Mouse (Mus musculus) midbrain, embryonic 10.5 days (tissue): ENCODE data around the gene H2al1h. TPM values are rescaled to one million over a fixed set of nuclear protein-coding genes. Genes with fewer than 3 reads are reported as not detected.
"Not testable (repeated sequence)": the region's sequence is repeated elsewhere in the genome, so short reads cannot be mapped to it uniquely, and the experiment has no call there.

ENCODE experiments used
- DNase-seq: peaks from one replicate; pipeline ENCODE4 v3.0.0-alpha.2; 2017; ENCODE audit warnings: low spot score
- H3K27ac ChIP-seq: fragments of 300-500 bp; sonication (generic); replicated peaks from 2 replicates; pipeline ENCODE4 v1.5.1; 2016; ENCODE audit warnings: mild to moderate bottlenecking
- H3K27me3 ChIP-seq: fragments of 300-500 bp; sonication (generic); 2 replicates; pipeline ENCODE4 v1.6.1; 2016; ENCODE audit warnings: low read depth, mild to moderate bottlenecking; ENCODE audit not compliant: poor library complexity, severe bottlenecking
- H3K36me3 ChIP-seq: fragments of 300-500 bp; sonication (generic); 2 replicates; pipeline ENCODE4 v1.6.1; 2016; ENCODE audit warnings: mild to moderate bottlenecking, moderate library complexity
- H3K4me1 ChIP-seq: fragments of 300-500 bp; sonication (generic); 2 replicates; pipeline ENCODE4 v1.6.1; 2016
- H3K4me3 ChIP-seq: fragments of 300-500 bp; sonication (generic); 2 replicates; pipeline ENCODE4 v1.5.1; 2016; ENCODE audit warnings: mild to moderate bottlenecking, moderate library complexity
- H3K9me3 ChIP-seq: fragments of 300-500 bp; sonication (generic); replicated peaks from 2 replicates; pipeline ENCODE4 v1.6.1; 2016; ENCODE audit warnings: mild to moderate bottlenecking
- WGBS: fragments of 180-500 bp; shearing (Covaris S2); methylation state at CpG from one replicate; pipeline ENCODE4 v1.1.7; 2016; 5-methylcytosine and 5-hydroxymethylcytosine counted together
- polyA plus RNA-seq: library from polyadenylated mRNA; unstranded; fragments of >200 nt; fragmentation: Nextera tagmentation; extraction: Ambion mirVana; gene quantifications from 2 replicates; pipeline ENCODE4 v1.2.1, GENCODE M21; 2016

Gene H2al1h
- polyA plus RNA-seq, 1 experiment from 2014 or later: not detected

GRCm38 (mm10) chrX:11324359-11324758 lies 3.1 kb downstream of the H2al1h start, which contains the start of gene H2al1i:
Gene H2al1i (plus strand): TSS chrX:11324659.
- 83% methylated on average over 2 of the region's 5 CpGs for WGBS
- not testable (repeated sequence) for H3K27ac ChIP-seq, H3K36me3 ChIP-seq, H3K4me3 ChIP-seq, H3K9me3 ChIP-seq, DNase-seq, H3K4me1 ChIP-seq
- peaks cover 14% of the 10 kb centered on the region for H3K27me3 ChIP-seq

GRCm38 (mm10) chrX:11327522-11327921 lies 6.2 kb downstream of the H2al1h start, which contains the start of gene H2al1j:
Gene H2al1j (plus strand): TSS chrX:11327822.
- H3K27me3 ChIP-seq: peaks cover 45% of the 10 kb centered on the region
- not testable (repeated sequence) for H3K4me1 ChIP-seq, H3K36me3 ChIP-seq, H3K9me3 ChIP-seq, H3K27ac ChIP-seq, DNase-seq, H3K4me3 ChIP-seq
- 88% methylated on average over 2 of the region's 2 CpGs for WGBS

GRCm38 (mm10) chrX:11345762-11346161 lies 24.5 kb downstream of the H2al1h start:
- H3K27me3 ChIP-seq: peaks cover 62% of the 10 kb centered on the region
- H3K4me3 ChIP-seq: no peak overlapping the region
- H3K36me3 ChIP-seq: no peaks in the 10 kb centered on the region
- 73% methylated on average over 9 of the region's 9 CpGs for WGBS
- no peak overlapping the region for H3K27ac ChIP-seq
- DNase-seq: no peak
- H3K4me1 ChIP-seq: no peaks in the 10 kb centered on the region
- no peaks in the 10 kb centered on the region for H3K9me3 ChIP-seq

- no peak for DNase-seq
- Histone ChIP-seq H3K9me3 (no peaks in the 10 kb centered on the region), H3K27me3 (peaks cover 61% of the 10 kb centered on the region), H3K36me3 (no peaks in the 10 kb centered on the region), H3K4me3 (no peak overlapping the region), H3K4me1 (no peaks in the 10 kb centered on the region), H3K27ac (no peak overlapping the region)
- 92% methylated on average over 3 of the region's 3 CpGs for whole genome bisulfite sequencing
Observed at GRCm38 (mm10) chrX:11346756-11347155, 25.5 kb downstream of the H2al1h start.

- Histone ChIP-seq H3K27me3 (peaks cover 87% of the 10 kb centered on the region), H3K36me3 (no peaks in the 10 kb centered on the region), H3K4me3 (no peak overlapping the region), H3K4me1 (no peaks in the 10 kb centered on the region), H3K27ac (no peak overlapping the region), H3K9me3 (no peaks in the 10 kb centered on the region)
- 89% methylated on average over 6 of the region's 6 CpGs for WGBS
- no peak for DNase-seq
Observed at GRCm38 (mm10) chrX:11360823-11361222, 39.5 kb downstream of the H2al1h start.

GRCm38 (mm10) chrX:11361261-11361660 lies 40.0 kb downstream of the H2al1h start:
- 88% methylated on average over 2 of the region's 2 CpGs for whole genome bisulfite sequencing
- peaks cover 87% of the 10 kb centered on the region for H3K27me3 ChIP-seq
- no peak for DNase-seq

GRCm38 (mm10) chrX:11363890-11364289 lies 42.6 kb downstream of the H2al1h start:
- DNase-seq: no peak

More at GRCm38 (mm10) chrX:11361261-11361660, 40.0 kb downstream of the H2al1h start:
- Histone ChIP-seq H3K36me3 (no peaks in the 10 kb centered on the region), H3K9me3 (no peaks in the 10 kb centered on the region), H3K4me1 (no peaks in the 10 kb centered on the region), H3K4me3 (no peak overlapping the region), H3K27ac (no peak overlapping the region)

GRCm38 (mm10) chrX:11365151-11365550 lies 43.9 kb downstream of the H2al1h start:
- Histone ChIP-seq H3K36me3 (no peaks in the 10 kb centered on the region), H3K4me1 (no peaks in the 10 kb centered on the region), H3K27me3 (peaks cover 92% of the 10 kb centered on the region), H3K9me3 (no peaks in the 10 kb centered on the region), H3K4me3 (no peak overlapping the region), H3K27ac (no peak overlapping the region)
- WGBS: 73% methylated on average over 12 of the region's 12 CpGs
- no peak for DNase-seq

More at GRCm38 (mm10) chrX:11363890-11364289, 42.6 kb downstream of the H2al1h start:
- H3K27me3 ChIP-seq: peaks cover 91% of the 10 kb centered on the region
- 65% methylated on average over 6 of the region's 6 CpGs for WGBS
- H3K36me3 ChIP-seq: no peaks in the 10 kb centered on the region
- H3K4me3 ChIP-seq: no peak overlapping the region
- H3K27ac ChIP-seq: no peak overlapping the region
- H3K4me1 ChIP-seq: no peaks in the 10 kb centered on the region
- no peaks in the 10 kb centered on the region for H3K9me3 ChIP-seq

Other genes with a start within 250 kb of the H2al1h start
- gene H2al1a, start 22.2 kb upstream of the H2al1h start, polyA plus RNA-seq: not detected in 2 replicates
- gene H2al1b, start 19.1 kb upstream of the H2al1h start, polyA plus RNA-seq: not detected in 2 replicates
- not detected in 2 replicates for gene H2al1c, start 15.8 kb upstream of the H2al1h start, polyA plus RNA-seq
- gene H2al1d, start 12.7 kb upstream of the H2al1h start, polyA plus RNA-seq: not detected in 2 replicates
- 0.41 TPM in 1 of 2 replicates, not detected in the other for gene H2al1e, start 9.6 kb upstream of the H2al1h start, polyA plus RNA-seq
- gene H2al1f, start 6.3 kb upstream of the H2al1h start, polyA plus RNA-seq: not detected in 2 replicates
- not detected in 2 replicates for gene H2al1g, start 3.2 kb upstream of the H2al1h start, polyA plus RNA-seq
- gene H2al1i, start 3.2 kb downstream of the H2al1h start, polyA plus RNA-seq: not detected in 2 replicates
- not detected in 2 replicates for gene H2al1j, start 6.3 kb downstream of the H2al1h start, polyA plus RNA-seq